Mouse (Mus musculus) spleen, adult 2 months (tissue): ENCODE measurements at regions not wholly inside any gene's neighbourhood (a gene's known extent, or its start where the extent isn't known, plus 50 kb on each side); places are given as distances from the start of the nearest gene placed in this dataset.

Experiments used
- DNase-seq, 2 experiments: peaks; one replicate each; pipeline versions ENCODE4 v3.0.0 to v3.0.0-alpha.2; 2012 to 2021; ENCODE audit warnings: low spot score in 2 of 2, low read depth in 1 of 2
- H3K27ac ChIP-seq: fragments of 200-500 bp; 2 replicates; pipeline ENCODE4 v1.5.1; 2012; ENCODE audit warnings: low read length, inconsistent platforms; ENCODE audit not compliant: insufficient read depth
- H3K27me3 ChIP-seq: fragments of 200-500 bp; 2 replicates; pipeline ENCODE4 v1.6.1; 2012; ENCODE audit warnings: mild to moderate bottlenecking, moderate library complexity, low read length, inconsistent platforms; ENCODE audit not compliant: control insufficient read depth, insufficient read depth
- H3K36me3 ChIP-seq: fragments of 200-500 bp; 2 replicates; pipeline ENCODE4 v1.6.1; 2012; ENCODE audit warnings: mild to moderate bottlenecking, low read length, inconsistent platforms; ENCODE audit not compliant: control insufficient read depth, insufficient read depth
- H3K4me1 ChIP-seq: fragments of 200-500 bp; 2 replicates; pipeline ENCODE4 v1.6.1; 2011; ENCODE audit warnings: inconsistent platforms; ENCODE audit not compliant: control insufficient read depth, insufficient read depth, insufficient read length
- H3K4me3 ChIP-seq: fragments of 200-500 bp; 2 replicates; pipeline ENCODE4 v1.5.1; 2011; ENCODE audit warnings: mild to moderate bottlenecking, inconsistent platforms; ENCODE audit not compliant: insufficient read depth, insufficient read length; ENCODE audit errors: extremely low read depth
- CTCF ChIP-seq: fragments of 200-500 bp; IDR thresholded peaks from 2 replicates; pipeline ENCODE4 v1.5.1; 2011; ENCODE audit warnings: mild to moderate bottlenecking, inconsistent platforms; ENCODE audit not compliant: insufficient read depth, insufficient read length, insufficient replicate concordance; ENCODE audit errors: extremely low read depth
- POLR2A ChIP-seq: fragments of 200-500 bp; IDR thresholded peaks from 2 replicates; pipeline ENCODE4 v1.6.1; 2011; ENCODE audit warnings: low read depth, low read length, inconsistent platforms
- WGBS: fragments of 180-500 bp; shearing (Covaris S2); methylation state at CpG from one replicate; pipeline ENCODE4 v1.1.7; 2018; 5-methylcytosine and 5-hydroxymethylcytosine counted together

DNA sequence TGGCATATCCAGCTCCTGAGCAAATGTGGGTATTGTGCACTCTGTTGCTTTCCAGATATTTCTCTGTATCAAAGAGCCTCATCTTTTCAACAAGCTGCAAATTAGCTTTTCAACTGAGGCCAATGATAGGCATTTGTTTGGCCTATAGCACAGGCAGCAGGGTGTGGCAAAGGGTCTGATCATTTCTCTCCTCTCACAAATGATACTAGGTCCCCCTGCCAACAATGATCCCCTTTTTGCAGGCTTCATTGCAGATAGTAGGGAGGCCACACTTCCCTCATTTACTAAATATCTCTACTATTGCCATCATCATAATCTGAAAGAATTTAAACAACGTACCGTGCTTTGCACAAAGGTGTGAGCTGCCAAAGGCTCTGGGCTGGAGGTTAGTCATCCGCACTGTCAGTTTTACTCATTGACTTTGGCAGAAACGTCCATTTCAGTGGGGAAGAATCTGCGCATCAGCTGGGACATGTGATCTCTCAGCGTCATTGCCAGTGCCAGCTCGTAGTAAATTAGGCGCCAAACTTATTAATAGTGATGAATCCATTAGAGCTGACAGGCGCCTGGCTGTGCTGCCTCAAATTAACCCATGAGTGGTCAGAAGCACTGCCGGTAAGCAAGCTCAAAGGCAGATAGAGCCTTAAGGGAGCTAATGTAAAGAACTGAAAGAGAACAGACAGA, 147.4 kb upstream of the Foxq1 start:
- 81% methylated on average over 10 of the region's 10 CpGs for WGBS
- Histone ChIP-seq H3K4me1 (no peaks in the 10 kb centered on the region), H3K36me3 (no peaks in the 10 kb centered on the region), H3K27ac (no peak overlapping the region), H3K4me3 (no peak overlapping the region), H3K27me3 (no peaks in the 10 kb centered on the region)
- TF ChIP-seq CTCF = no peak
- TF ChIP-seq POLR2A = no peak
- no peak for DNase-seq

- no peak overlapping the region for H3K27ac ChIP-seq
- WGBS = 83% methylated on average over 2 of the region's 2 CpGs
- H3K4me3 ChIP-seq = no peak overlapping the region
- no peaks in the 10 kb centered on the region for H3K27me3 ChIP-seq
- no peak for TF ChIP-seq CTCF
- TF ChIP-seq POLR2A = no peak
- no peaks in the 10 kb centered on the region for H3K4me1 ChIP-seq
- DNase-seq = no peak
- no peaks in the 10 kb centered on the region for H3K36me3 ChIP-seq
Observed at GRCm38 (mm10) chr13:31409123-31409513, 146.8 kb upstream of the Foxq1 start.

GRCm38 (mm10) chr13:31421556-31421955, 134.4 kb upstream of the Foxq1 start:
- Histone ChIP-seq H3K27ac (no peak overlapping the region), H3K4me1 (no peaks in the 10 kb centered on the region), H3K4me3 (no peak overlapping the region), H3K36me3 (no peaks in the 10 kb centered on the region), H3K27me3 (no peaks in the 10 kb centered on the region)
- 89% methylated on average over 5 of the region's 5 CpGs for WGBS
- TF ChIP-seq POLR2A (no peak), CTCF (no peak)
- DNase-seq = no peak

- Histone ChIP-seq H3K36me3 (no peaks in the 10 kb centered on the region), H3K27ac (no peak overlapping the region), H3K4me1 (no peaks in the 10 kb centered on the region), H3K4me3 (no peak overlapping the region), H3K27me3 (no peaks in the 10 kb centered on the region)
- no peak for DNase-seq
- WGBS = 81% methylated on average over 3 of the region's 3 CpGs
- TF ChIP-seq CTCF (no peak), POLR2A (no peak)
Observed at GRCm38 (mm10) chr13:31423599-31423998, 132.3 kb upstream of the Foxq1 start.

DNA sequence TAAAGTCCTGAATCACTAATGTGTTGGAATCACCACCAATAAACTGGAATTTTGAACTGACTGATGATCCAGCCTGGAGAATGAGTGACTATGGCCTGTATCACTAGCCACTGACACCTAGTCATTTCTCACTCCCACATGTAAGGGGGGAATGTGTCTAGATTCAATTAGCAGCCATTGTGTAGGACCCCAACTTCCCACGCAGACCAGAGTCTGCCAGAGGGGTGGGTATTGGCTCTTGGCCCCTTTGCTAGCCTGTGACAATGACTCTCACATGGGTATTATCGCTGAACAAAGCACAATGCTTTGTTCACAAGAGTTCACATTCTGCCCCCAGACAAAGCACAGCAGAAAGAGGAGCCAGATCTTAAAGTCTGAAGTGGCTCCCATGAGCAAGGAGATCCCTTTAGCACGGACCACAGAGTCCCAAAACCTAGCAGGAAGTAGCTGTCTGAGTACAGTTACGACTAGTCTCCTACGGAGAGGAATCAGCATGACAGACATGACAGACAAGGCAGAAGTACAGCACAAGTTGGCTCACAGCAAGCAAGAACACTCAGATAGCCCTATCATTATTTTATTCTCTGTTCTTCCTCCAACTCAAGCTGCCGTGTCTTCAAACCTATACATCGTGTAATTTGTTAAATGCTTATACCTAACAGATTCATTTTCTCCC, 130.0 kb upstream of the Foxq1 start:
- Histone ChIP-seq H3K27ac (no peak overlapping the region), H3K4me3 (no peak overlapping the region), H3K27me3 (no peaks in the 10 kb centered on the region), H3K4me1 (no peaks in the 10 kb centered on the region), H3K36me3 (no peaks in the 10 kb centered on the region)
- DNase-seq = no peak
- TF ChIP-seq CTCF (no peak), POLR2A (no peak)
- 59% methylated on average over 7 of the region's 7 CpGs for WGBS

- no peaks in the 10 kb centered on the region for H3K27me3 ChIP-seq
- H3K27ac ChIP-seq = no peak overlapping the region
- TF ChIP-seq POLR2A = no peak
- no peak for TF ChIP-seq CTCF
- whole genome bisulfite sequencing = 76% methylated on average over 7 of the region's 7 CpGs
- no peak overlapping the region for H3K4me3 ChIP-seq
- no peak for DNase-seq
- H3K4me1 ChIP-seq = no peaks in the 10 kb centered on the region
- no peaks in the 10 kb centered on the region for H3K36me3 ChIP-seq
Observed at GRCm38 (mm10) chr13:31436434-31436833, 119.5 kb upstream of the Foxq1 start.

DNA sequence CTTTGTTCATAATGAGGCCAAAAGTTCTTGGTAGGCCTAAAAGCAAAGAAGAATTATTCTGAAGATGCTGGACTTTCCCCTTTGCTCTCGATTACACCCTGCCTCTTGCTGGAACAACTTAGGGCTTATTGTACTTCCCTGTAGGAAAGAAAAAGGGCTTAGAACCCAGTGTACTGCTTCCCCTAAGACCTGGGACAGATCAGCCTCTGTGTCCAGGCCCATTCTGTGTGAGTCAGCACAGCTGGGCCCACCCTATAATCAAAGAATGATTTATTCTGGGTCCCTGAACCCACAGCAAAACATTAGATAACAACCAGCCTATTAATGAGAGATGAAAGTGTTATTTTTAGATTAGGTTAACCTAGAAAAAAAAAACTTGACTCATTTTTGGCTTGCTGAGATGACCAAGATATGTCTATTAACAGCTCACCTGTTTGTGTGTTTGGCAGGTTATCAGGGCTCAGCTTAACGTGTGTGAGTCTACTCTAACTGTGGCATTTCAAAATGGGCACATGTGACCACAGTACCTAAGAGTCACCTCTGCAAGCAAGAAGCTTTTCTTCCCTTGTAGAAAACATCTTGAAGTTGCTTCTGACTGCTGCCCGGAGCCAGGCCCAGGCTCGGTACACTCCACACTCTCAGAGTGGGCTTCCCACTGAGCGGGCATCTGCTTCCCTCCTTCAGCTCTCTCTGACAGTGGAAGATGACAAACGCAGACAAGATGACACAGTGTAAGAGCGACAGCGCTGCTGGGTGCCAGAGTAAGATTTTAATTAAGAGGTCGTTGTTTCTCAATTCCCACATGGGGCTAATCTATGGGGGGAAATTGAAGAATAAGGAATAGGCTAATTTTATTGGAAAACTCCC, 115.9 kb upstream of the Foxq1 start:
- Histone ChIP-seq H3K4me1 (no peaks in the 10 kb centered on the region), H3K27me3 (no peaks in the 10 kb centered on the region), H3K36me3 (no peaks in the 10 kb centered on the region), H3K4me3 (no peak overlapping the region), H3K27ac (no peak overlapping the region)
- no peak for DNase-seq
- WGBS = 81% methylated on average over 9 of the region's 9 CpGs
- TF ChIP-seq CTCF (no peak), POLR2A (no peak)
